Mouse (Mus musculus) mouse embryonic stem cell (cell line): Measurements from ENCODE around the gene Spint1.

Experiments
- in situ Hi-C, 2 experiments: fragments of 300-500 bp; cut with MboI; formaldehyde crosslinking; loops; 1 replicate in 1 of 2; 3 replicates in 1 of 2; pipeline ENCODE4 v1.14.3; 2019 to 2020; ENCODE audit warnings: low sequenced_read_pairs in 2 of 2, low pct_unique_long_range_greater_than_20kb in 1 of 2, mixed read lengths in 1 of 2; ENCODE audit not compliant: unreplicated experiment in 1 of 2

The Spint1 gene

DNA sequence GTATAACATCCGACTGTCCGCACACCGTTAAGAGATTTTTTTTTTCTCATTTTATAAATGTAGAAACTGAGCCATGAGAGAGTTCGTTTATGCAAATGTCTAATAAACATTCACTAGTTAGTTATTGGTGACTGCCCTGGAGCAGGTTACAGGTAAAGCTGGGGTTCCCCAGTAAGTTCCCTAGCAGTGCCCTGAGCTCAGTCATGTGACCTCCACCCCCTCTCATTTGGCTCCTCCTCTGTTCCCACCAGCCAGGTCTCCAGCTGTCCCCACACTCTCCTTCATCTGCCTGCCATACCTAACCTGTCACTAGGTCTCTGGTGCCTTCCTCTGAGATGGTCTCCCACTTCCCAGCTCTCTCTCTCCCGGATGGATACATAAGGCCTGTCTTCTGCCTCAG is 50.2 kb downstream of the Spint1 start:
- in situ Hi-C loops: loop anchor here (5.0 kb wide), 1 partner anchor 35 kb away; no protein-coding TSS in a partner anchor

- in situ Hi-C loops: loop anchor here (5.0 kb wide), 1 partner anchor 36 kb away; no protein-coding TSS in a partner anchor
Observed at GRCm38 (mm10) chr2:119288270-119288882, 51.2 kb downstream of the Spint1 start, which contains the start of gene Vps18. Vps18 (plus strand) TSS chr2:119288740.

DNA sequence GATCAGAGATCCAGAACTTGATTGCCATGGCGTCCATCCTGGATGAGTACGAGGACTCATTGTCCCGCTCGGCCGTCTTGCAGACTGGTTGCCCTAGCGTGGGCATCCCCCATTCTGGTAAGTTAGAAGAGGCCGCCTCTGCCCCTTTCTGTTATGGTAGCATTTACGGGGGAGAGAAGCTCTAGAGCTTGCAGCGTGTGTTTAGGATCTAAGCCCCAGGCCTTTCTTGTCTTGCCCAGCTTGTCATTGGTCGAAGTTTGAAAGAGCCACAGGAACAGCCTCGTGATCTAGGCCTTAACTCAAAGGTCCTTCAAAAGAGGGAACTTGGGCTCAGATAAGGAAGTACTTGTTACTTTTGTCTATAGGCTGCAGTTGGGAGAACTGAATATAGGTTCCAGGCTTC is 51.9 kb downstream of the Spint1 start:
- in situ Hi-C loops: loop anchor here (5.0 kb wide), 1 partner anchor 37 kb away; no protein-coding TSS in a partner anchor

DNA sequence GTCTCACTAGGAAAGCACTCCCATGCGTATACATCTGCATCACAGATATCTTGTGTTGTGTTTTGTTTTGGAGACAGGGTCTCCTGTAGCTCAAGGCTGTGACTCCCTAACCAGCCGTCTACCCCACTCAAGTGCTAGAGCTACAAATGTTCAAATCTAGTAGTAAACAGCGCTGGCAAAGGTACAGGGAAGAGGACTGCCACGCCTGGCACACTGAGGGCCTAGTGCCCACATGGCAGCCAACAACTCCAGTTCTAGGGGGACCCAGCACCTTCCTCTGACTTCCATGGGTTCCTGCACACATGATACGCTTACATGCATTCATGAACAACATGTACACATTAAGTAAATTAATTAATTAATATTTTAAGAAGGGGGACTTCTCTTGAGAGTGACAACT is 55.1 kb downstream of the Spint1 start:
- in situ Hi-C loops: no loop called here

GRCm38 (mm10) chr2:119292852-119293251 is 55.7 kb downstream of the Spint1 start:
- in situ Hi-C loops: no loop called here

GRCm38 (mm10) chr2:119293311-119293710 is 56.1 kb downstream of the Spint1 start:
- in situ Hi-C loops: no loop called here

DNA sequence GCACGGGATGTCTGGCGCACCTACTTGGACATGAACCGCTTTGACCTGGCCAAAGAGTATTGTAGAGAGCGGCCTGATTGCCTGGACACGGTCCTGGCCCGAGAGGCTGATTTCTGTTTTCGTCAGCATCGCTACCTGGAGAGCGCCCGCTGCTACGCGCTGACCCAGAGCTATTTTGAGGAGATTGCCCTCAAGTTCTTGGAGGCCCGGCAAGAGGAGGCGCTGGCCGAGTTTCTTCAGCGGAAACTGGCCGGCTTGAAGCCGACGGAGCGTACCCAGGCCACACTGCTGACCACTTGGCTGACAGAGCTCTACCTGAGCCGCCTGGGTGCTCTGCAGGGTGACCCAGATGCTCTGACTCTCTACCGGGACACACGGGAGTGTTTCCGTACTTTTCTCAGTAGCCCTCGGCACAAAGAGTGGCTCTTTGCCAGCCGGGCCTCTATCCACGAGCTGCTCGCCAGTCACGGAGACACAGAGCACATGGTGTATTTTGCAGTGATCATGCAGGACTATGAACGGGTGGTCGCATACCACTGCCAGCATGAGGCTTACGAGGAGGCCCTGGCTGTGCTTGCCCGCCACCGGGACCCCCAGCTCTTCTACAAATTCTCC is 56.7 kb downstream of the Spint1 start:
- in situ Hi-C loops: no loop called here

- in situ Hi-C loops: no loop called here
Observed at GRCm38 (mm10) chr2:119294411-119294810, 57.2 kb downstream of the Spint1 start.

DNA sequence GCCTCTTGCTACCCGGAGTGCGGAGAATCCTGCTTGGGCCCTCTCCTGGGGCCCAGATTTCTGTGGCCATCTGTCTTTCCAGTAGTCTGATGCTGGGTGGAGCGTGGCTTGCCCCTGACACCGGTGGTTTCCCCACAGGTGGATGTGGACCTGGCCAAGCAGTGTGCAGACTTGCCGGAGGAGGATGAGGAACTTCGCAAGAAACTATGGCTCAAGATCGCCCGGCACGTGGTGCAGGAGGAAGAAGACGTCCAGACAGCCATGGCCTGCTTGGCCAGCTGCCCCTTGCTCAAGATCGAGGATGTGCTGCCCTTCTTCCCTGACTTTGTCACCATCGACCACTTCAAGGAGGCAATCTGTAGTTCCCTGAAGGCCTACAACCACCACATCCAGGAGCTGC is 59.6 kb downstream of the Spint1 start:
- in situ Hi-C loops: loop anchor here in 1 of 2 experiments (5.0 kb wide), 2 partner anchors 36 to 206 kb away; no protein-coding TSS in a partner anchor

DNA sequence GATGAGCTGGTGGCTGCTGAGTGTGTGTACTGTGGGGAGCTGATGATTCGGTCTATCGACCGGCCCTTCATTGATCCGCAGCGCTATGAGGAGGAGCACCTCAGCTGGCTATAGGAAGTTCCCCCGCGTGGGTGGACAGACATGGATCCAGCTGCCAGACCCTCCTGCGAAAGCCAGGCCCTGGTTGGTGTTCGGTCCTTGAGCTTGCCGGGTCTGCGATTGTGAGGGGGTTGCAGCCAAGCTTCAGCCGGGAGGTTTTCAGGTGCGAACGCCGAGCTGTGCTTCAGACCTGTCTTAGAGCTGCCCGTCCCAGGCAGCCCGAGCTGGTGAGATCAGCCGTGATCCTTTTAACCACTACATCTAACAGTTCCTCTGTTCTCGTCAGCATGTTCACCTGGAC is 60.3 kb downstream of the Spint1 start:
- in situ Hi-C loops: loop anchor here in 1 of 2 experiments (5.0 kb wide), 2 partner anchors 35 to 205 kb away; no protein-coding TSS in a partner anchor

DNA sequence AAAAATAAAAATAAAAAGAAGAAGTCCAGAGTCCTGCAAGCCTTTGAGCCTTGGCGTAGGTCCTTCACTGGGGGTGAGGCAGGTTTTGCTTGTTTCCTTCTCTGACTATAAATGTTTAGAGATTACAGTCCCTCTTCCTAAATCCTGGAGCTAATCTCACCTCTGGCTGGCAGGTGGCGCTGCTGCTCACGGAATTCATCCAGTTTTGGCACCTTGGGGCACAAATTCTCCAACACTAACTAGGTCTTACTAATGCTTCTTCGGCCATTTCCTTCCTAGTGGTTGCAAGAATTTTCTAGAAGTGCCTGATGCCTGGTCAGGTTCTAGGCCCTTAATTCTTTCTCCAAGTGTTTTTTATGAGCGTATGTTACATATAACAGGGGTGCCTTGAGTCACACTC is 61.2 kb downstream of the Spint1 start:
- in situ Hi-C loops: loop anchor here in 1 of 2 experiments (5.0 kb wide), 2 partner anchors 34 to 204 kb away; no protein-coding TSS in a partner anchor

DNA sequence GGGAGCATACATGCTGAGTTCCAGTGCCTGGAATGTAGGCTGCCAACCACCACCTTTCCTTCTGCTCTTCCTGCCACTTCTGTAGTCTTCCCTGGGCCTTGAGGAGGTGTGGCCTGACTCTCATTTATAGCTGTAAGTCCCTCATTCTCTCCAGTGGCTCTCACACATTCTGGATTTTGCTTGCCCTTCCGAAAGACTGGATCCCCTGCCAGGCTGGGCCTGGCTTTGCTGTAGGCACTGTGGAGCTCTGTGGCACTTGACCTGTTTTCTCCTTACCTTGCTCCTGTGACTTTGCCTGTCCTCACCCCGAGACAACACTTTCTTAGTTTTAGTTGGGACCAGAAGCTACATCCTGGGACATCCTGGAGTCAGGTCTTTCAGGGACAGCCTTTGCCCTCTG is 61.7 kb downstream of the Spint1 start:
- in situ Hi-C loops: loop anchor here in 1 of 2 experiments (5.0 kb wide), 2 partner anchors 33 to 203 kb away; no protein-coding TSS in a partner anchor
